Mouse (Mus musculus): ENCODE data around the gene Zfp454.

DNA sequence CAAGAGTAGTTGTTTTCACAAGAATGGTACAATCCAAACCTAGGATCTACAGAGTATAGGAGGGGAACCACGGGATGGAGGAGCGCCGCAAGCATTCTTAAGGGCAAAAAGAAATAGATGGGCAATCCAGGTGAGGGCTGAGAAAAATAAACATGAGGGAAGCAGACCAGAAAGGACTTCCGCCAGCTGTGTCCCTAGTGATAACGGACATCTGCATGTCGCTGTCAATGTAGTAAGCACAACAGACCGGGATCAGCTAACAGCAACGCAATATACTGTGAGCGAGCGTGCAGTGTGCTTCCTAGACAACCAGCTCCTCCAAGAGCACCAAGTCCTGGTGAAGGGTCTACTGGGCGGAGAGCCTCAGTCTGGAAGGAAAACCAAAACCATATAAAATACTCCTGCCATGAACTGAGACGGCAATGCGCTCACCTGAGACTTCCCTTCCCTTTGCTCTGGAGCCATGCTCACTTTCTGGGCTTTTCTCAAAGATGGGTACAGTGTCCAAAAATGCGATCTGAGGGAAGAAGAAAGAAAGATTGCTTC lies 43.1 kb upstream of the Zfp454 start:
- no peak for TF ChIP-seq CTCF (IDR thresholded peaks at IDR 0.05; ENCODE audit: borderline replicate concordance, control insufficient read depth, extremely low read depth, insufficient read depth, low read length, poor library complexity)
- no peak for TF ChIP-seq POLR2A (IDR thresholded peaks at IDR 0.05; ENCODE audit: control insufficient read depth, extremely low read depth, insufficient read depth, low read length, poor library complexity)

Data from thymus, adult 2 months (tissue).